25 mouse cellular contexts compared by ENCODE assay signal in the genomic region with DNA sequence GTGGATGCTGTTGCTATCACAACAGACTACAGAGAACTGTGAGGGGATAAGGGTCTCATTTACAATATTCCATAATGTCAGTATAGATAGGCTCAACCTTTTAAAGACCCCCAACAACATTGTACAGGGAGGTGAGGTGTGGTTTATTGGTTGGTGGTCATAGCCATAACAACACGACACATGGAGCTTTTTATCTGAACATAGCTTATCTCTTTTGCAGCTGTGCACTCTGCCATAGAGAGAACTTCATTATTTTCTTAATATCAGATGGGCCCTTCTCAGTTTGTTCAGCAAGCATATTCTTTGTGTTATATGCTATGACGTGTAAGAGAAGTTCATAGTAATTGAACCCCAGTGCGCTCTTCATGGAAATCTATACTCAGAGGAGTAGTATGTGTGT.
DNase-seq lines count a peak whose midpoint lies in the region; ATAC-seq and TF ChIP-seq lines count a peak whose summit lies in the region.
"Had no signal": no experiment of that assay in that cellular context is flagged by ENCODE, and none has a peak within 500 bp of the region (broad histone marks: within the 10 kb centered on the region; RNA-seq: fewer than 3 reads in every experiment).

No protein-coding gene starts in this region.

- no peak overlapping the region for H3K4me3 ChIP-seq in liver, embryonic 12.5 days
- no peak overlapping the region for H3K4me3 ChIP-seq in liver, embryonic 11.5 days (ENCODE audit: low read depth, low read length)
- no peak overlapping the region for H3K4me3 ChIP-seq in G1E (ENCODE audit: low read depth, low read length)
- H3K4me3 ChIP-seq in liver, embryonic 16.5 days (ENCODE audit: low read depth, low read length): no peak overlapping the region
- no peak overlapping the region for H3K4me3 ChIP-seq in midbrain, embryonic 11.5 days (ENCODE audit: low read depth, low read length)
- H3K4me3 ChIP-seq: forebrain, embryonic 10.5 days; forebrain, embryonic 13.5 days; heart, embryonic 12.5 days; heart, embryonic 15.5 days; hindbrain, embryonic 10.5 days; hindbrain, embryonic 13.5 days had no signal

- TF ChIP-seq CTCF in G1E (IDR thresholded peaks at IDR 0.05; ENCODE audit: low read depth, low read length): no peak

- 55% methylated on average over 3 of the region's 3 CpGs for WGBS in liver, embryonic 12.5 days (ENCODE audit: insufficient replicate concordance)
- WGBS in liver, embryonic 11.5 days: 76% methylated on average over 3 of the region's 3 CpGs
- 50% methylated on average over 3 of the region's 3 CpGs for WGBS in liver, embryonic 16.5 days (ENCODE audit: insufficient replicate concordance)
- WGBS in midbrain, embryonic 11.5 days: 90% methylated on average over 3 of the region's 3 CpGs

- no peaks in the 10 kb centered on the region for H3K9me3 ChIP-seq in liver, embryonic 12.5 days (replicated peaks)
- no peaks in the 10 kb centered on the region for H3K9me3 ChIP-seq in liver, embryonic 11.5 days (ENCODE audit: control insufficient read depth, low read length)
- H3K9me3 ChIP-seq in G1E (replicated peaks): no peaks in the 10 kb centered on the region
- H3K9me3 ChIP-seq in liver, embryonic 16.5 days (replicated peaks; ENCODE audit: control insufficient read depth, low read length): no peaks in the 10 kb centered on the region
- H3K9me3 ChIP-seq in midbrain, embryonic 11.5 days (ENCODE audit: control insufficient read depth, low read length): no peaks in the 10 kb centered on the region
- H3K9me3 ChIP-seq: forebrain, embryonic 10.5 days; forebrain, embryonic 13.5 days; heart, embryonic 12.5 days; heart, embryonic 15.5 days; hindbrain, embryonic 10.5 days; hindbrain, embryonic 13.5 days had no signal

- peaks cover 36% of the 10 kb centered on the region for H3K4me1 ChIP-seq in liver, embryonic 12.5 days
- H3K4me1 ChIP-seq in liver, embryonic 11.5 days (replicated peaks; ENCODE audit: control insufficient read depth, insufficient read depth, low read length): 0 out of 2 replicates have a peak, but pooled peaks cover 3% of the 10 kb centered on the region
- peaks cover 58% of the 10 kb centered on the region for H3K4me1 ChIP-seq in G1E (ENCODE audit: insufficient read depth, low read depth, low read length)
- peaks cover 10% of the 10 kb centered on the region for H3K4me1 ChIP-seq in liver, embryonic 16.5 days (ENCODE audit: control insufficient read depth, low read depth, low read length)
- H3K4me1 ChIP-seq in midbrain, embryonic 11.5 days (ENCODE audit: control insufficient read depth, insufficient read depth, low read length): no peaks in the 10 kb centered on the region
- H3K4me1 ChIP-seq: forebrain, embryonic 10.5 days; forebrain, embryonic 13.5 days; heart, embryonic 12.5 days; heart, embryonic 15.5 days; hindbrain, embryonic 10.5 days; hindbrain, embryonic 13.5 days had no signal

- no peaks in the 10 kb centered on the region for H3K36me3 ChIP-seq in liver, embryonic 12.5 days
- no peaks in the 10 kb centered on the region for H3K36me3 ChIP-seq in liver, embryonic 11.5 days (ENCODE audit: control insufficient read depth, insufficient read depth, low read length)
- H3K36me3 ChIP-seq in G1E (replicated peaks): no peaks in the 10 kb centered on the region
- no peaks in the 10 kb centered on the region for H3K36me3 ChIP-seq in liver, embryonic 16.5 days (ENCODE audit: control insufficient read depth, insufficient read depth)
- no peaks in the 10 kb centered on the region for H3K36me3 ChIP-seq in midbrain, embryonic 11.5 days (ENCODE audit: control insufficient read depth, insufficient read depth, low read length)
- H3K36me3 ChIP-seq: forebrain, embryonic 10.5 days; heart, embryonic 12.5 days; heart, embryonic 15.5 days; hindbrain, embryonic 10.5 days; hindbrain, embryonic 13.5 days had no signal

- DNase-seq in liver, embryonic 11.5 days (ENCODE audit: low spot score): no peak
- DNase-seq in G1E (ENCODE audit: low spot score): no peak
- DNase-seq in midbrain, embryonic 11.5 days (ENCODE audit: low spot score, missing footprints): no peak
- DNase-seq in spleen, postnatal 4 days (ENCODE audit: low spot score in 2 of 2): no peak
- DNase-seq: adrenal gland, postnatal 10 days; adrenal gland, postnatal 36 days; B cell, adult 2 months; cerebellum, adult 18-20 months; cerebellum, adult 9-10 months; cerebellum, postnatal 14 days; gastrocnemius, postnatal 10 days; gastrocnemius, postnatal 36 days; heart, postnatal 10 days; heart, postnatal 36 days had no signal

- peak; percentile 56; the same call in 1 of the 2 replicates for ATAC-seq in liver, embryonic 12.5 days
- no peak; the same call in 1 of the 2 replicates for ATAC-seq in liver, embryonic 11.5 days (replicated peaks; ENCODE audit: low FRiP score)
- ATAC-seq in G1E (ENCODE audit: extremely low read depth, insufficient number of reproducible peaks, low FRiP score, poor library complexity, severe bottlenecking): peak; percentile 35; the same call in 1 of the 2 replicates
- ATAC-seq in liver, embryonic 16.5 days (ENCODE audit: low read depth): 0 out of 2 replicates have a peak, but pooled peaks have one; percentile 37
- no peak for ATAC-seq in midbrain, embryonic 11.5 days (ENCODE audit: low FRiP score)
- ATAC-seq: forebrain, embryonic 13.5 days; forebrain, embryonic 16.5 days; hindbrain, embryonic 16.5 days; Patski had no signal

- H3K27ac ChIP-seq in liver, embryonic 12.5 days: no peak overlapping the region
- no peak overlapping the region for H3K27ac ChIP-seq in liver, embryonic 11.5 days (ENCODE audit: low read depth, low read length)
- H3K27ac ChIP-seq in liver, embryonic 16.5 days (ENCODE audit: low read length): no peak overlapping the region
- H3K27ac ChIP-seq in midbrain, embryonic 11.5 days (ENCODE audit: low read depth, low read length): no peak overlapping the region
- H3K27ac ChIP-seq: forebrain, embryonic 10.5 days; forebrain, embryonic 13.5 days; heart, embryonic 15.5 days; hindbrain, embryonic 10.5 days; hindbrain, embryonic 13.5 days had no signal

- H3K27me3 ChIP-seq in liver, embryonic 12.5 days (replicated peaks): no peaks in the 10 kb centered on the region
- no peaks in the 10 kb centered on the region for H3K27me3 ChIP-seq in liver, embryonic 11.5 days (replicated peaks; ENCODE audit: control insufficient read depth, insufficient read depth, low read length)
- H3K27me3 ChIP-seq in G1E (ENCODE audit: insufficient read depth, low read length): no peaks in the 10 kb centered on the region
- no peaks in the 10 kb centered on the region for H3K27me3 ChIP-seq in liver, embryonic 16.5 days (ENCODE audit: control insufficient read depth, insufficient read depth, low read depth, low read length)
- no peaks in the 10 kb centered on the region for H3K27me3 ChIP-seq in midbrain, embryonic 11.5 days (ENCODE audit: control insufficient read depth, insufficient read depth, low read length)
- H3K27me3 ChIP-seq: forebrain, embryonic 13.5 days; heart, embryonic 12.5 days; heart, embryonic 15.5 days; hindbrain, embryonic 13.5 days had no signal

- no peak overlapping the region for H3K9ac ChIP-seq in liver, embryonic 12.5 days
- no peak overlapping the region for H3K9ac ChIP-seq in liver, embryonic 11.5 days (ENCODE audit: low read depth, low read length)
- no peak overlapping the region for H3K9ac ChIP-seq in liver, embryonic 16.5 days (ENCODE audit: low read depth, low read length)
- H3K9ac ChIP-seq in midbrain, embryonic 11.5 days (ENCODE audit: low read length): no peak overlapping the region
- H3K9ac ChIP-seq: forebrain, embryonic 13.5 days; heart, embryonic 12.5 days; heart, embryonic 15.5 days; hindbrain, embryonic 13.5 days had no signal

- no peak overlapping the region for H3K4me2 ChIP-seq in liver, embryonic 12.5 days
- H3K4me2 ChIP-seq in liver, embryonic 11.5 days: no peak overlapping the region
- no peak overlapping the region for H3K4me2 ChIP-seq in liver, embryonic 16.5 days (ENCODE audit: low read depth, low read length)
- no peak overlapping the region for H3K4me2 ChIP-seq in midbrain, embryonic 11.5 days
- H3K4me2 ChIP-seq: forebrain, embryonic 13.5 days; heart, embryonic 12.5 days; heart, embryonic 15.5 days; hindbrain, embryonic 13.5 days had no signal

Comparison
In these comparisons a context has a peak if more than half of its experiments do, and no peak if none do; other contexts are left out.
1. ATAC-seq: peak in liver, embryonic 12.5 days (single experiment), G1E (single experiment) and liver, embryonic 16.5 days (single experiment); none in liver, embryonic 11.5 days (single experiment) and midbrain, embryonic 11.5 days (single experiment).